Mouse (Mus musculus): ENCODE results near the gene Gnai3.

Gene Gnai3

DNA sequence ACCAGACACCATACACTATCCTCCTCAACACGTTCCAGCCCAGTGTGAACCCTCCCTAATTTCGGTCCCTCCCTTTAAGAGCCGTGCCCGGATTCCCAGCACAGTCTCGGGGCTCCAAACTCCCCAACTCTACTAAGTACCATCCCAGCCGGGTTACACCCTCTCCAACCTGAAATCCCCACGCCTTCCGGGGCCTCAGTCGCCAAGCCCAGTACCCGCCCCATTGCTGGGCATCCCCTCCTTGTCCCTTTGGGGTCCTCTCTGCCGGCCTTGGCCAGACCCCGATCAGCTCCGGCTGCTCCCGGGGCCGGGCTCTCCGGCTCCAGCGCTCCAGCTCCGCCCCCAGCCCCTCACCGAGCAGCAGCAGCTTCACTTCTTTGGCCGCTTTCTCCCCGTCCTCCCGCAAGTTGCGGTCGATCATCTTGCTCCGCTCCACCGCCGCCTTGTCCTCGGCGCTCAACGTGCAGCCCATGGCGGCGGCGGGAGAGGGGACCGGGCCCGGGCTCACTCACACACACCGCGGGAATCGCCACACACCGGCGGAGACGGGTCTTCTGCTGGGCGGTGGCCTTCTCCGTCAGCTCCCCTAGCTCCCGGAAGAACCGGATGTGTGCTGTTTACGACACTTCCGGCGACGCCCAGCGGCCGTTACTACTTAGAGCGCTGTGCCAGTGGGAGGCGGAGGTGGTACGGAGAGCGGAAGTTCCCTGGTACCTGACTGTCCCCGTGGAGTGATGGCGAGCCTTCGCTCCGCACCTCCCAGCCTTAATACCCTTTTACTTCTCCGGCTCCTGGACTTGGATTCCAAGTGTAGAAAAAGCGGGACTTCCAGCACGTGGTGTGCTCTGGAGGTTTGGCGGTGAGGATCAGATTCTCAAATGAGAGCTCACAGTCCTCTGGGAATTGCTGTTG is at the start of gene Gnai3:
TSS of gene Gnai3 (minus strand) at position 613 of the 912 bp plus-strand sequence.
- DNase-seq = peak; percentile 83

DNA sequence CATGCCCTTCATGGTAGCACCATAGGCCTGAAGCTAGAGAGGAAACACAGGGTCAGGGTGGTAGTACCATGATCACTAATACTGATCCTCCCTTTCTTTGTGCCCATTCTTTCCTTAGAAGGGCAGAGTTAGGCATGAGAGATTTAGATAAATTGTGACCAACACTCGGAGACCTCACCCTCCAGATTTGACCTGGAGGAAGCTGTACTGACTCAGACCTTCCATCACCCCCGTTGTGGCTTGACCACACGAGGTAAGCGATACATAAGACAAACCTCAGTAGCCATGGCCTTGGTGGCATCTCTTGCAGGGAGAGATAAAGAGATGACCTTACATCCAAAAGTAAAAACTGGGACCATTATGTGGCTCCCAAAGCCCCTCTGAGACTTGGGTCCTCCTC is 49.3 kb upstream of the Gnai3 start:
- no peak for DNase-seq

DNA sequence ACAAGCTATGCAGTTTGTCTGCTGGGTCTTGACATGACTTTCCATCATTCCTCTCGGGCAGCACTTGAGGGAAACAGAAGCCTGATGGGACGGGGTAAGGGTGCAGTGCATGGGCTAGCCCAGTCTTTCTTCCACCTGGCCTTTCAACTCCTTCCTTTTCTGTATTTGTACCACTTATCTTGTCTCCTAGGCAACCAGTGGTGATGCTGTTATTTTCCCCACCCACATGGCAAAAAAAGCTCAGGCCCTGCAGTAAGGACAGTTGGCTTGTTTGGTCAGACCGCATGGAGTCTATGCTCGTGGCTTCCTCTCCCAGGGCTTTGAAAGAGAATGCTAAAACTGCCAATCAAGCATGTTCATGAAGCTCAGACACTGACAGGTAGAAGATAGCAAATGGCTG is 47.7 kb upstream of the Gnai3 start:
- DNase-seq = no peak

DNA sequence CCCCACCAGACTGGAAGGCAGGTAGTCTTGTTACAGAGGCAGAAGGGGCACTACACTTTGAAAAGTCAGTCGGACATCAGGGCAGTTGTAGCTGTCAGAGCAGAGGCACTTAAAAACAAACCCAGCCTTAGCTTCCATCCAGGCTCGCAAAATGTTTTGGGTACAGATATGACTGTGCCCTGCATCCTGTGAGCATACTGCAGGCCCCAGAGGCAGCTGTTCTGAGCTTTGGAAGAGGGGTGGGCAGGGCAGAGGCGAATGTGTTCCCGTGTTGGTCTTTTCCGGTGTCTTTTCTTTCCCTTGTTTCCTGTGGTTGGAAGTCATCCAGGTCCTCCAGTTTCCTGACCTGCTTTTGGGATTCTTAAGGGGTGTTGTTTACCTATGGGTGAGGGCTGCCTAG is 44.0 kb upstream of the Gnai3 start:
- no peak for DNase-seq

DNA sequence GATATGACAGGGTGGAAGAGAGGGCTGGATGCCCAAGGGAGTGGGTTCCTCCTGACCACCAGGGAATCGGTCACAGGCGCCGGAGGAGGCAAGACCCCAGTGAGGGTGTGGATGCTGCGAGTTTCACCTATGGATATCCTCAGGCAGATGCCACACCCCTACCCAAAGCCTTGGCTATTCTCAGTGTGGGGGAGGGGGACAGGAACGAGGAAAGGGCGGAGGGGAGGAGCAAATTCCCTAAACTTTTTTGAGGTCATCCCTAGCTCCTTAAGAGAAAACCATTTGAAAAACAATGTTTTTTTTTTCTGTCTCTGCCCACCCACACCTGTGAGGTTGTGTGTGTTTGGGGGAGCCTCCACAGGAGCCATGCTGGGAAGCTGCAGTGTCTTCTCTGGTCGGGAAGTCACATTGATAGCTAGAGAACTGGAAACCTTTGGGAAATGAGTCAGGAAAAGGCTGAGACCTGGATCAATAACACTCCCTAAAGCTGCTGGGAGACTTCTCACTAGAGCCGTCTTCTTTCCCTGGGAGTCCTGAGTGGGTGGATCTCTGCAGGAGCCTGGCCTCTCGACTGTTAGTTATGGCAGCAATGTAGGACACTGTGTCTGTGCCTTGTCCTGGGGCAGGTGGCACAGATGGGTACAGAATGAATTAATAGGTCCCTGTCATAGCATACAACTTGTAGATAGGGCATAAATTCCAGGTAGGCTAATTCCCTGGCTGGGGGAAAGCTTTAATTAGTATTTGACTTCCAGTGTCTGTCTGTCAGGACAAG is 43.0 kb upstream of the Gnai3 start:
- no peak for DNase-seq

DNA sequence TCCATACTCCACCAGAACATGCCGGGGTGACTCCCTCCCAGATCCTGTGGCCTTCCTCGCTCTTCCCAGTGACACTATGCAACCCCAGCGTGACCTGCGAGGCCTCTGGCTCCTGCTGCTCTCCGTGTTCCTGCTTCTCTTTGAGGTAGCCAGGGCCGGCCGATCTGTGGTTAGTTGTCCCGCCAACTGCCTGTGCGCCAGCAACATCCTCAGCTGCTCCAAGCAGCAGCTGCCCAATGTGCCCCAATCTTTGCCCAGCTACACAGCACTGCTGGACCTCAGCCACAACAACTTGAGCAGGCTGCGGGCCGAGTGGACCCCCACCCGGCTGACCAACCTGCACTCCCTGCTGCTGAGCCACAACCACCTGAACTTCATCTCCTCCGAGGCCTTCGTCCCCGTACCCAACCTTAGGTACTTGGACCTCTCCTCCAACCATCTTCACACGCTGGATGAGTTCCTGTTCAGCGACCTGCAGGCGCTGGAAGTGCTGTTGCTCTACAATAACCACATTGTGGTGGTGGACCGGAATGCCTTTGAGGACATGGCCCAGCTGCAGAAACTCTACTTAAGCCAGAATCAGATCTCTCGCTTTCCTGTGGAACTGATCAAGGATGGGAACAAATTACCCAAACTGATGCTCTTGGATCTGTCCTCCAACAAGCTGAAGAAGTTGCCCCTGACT is 41.3 kb upstream of the Gnai3 start:
- DNase-seq = no peak

DNA sequence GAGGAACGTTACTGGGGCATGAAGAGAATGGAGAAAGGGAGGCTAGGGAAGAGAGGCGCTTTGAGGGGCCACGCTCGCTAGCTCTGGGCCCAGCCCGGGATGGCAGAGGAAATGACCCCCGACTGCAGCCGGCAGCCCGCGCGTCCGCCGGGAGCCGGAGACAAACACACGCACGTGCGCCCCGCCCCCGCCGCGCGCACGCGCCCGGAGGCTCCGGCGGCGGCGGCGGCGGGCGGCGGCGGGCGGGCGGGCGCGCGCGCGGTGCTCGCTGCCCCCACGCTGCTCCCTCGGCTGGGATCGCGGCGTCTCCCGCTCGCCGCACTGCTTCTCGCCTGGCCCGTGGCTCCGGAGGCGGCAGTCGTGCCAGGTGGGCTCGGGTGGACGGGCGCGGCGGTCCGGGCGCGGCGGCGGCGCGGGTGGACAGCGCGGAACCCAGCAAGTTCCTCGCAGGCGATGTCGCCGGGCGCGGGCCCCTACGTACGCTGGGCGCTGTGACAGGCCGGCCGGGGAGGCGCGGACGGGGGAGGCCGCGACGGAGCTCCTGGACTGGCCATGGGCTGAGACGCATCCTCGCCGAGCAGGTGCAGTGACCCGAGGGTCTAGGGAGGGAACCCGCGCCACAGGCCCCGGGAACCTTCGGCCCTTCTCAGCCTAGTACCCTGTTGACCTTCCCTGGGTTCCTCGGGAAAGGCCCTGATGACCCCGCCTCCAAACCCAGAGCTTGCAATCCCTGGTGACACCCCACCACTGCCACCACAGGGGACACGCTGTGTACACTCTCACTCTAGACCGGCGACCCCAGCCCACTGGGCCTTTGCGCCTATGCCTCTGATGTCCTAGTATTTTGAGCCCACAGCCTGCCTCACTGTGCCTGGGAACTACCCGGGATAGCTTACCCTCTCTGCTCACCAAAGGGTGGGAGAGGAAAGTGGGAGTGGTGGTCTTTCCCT is 40.4 kb upstream of the Gnai3 start, which contains the start of gene Amigo1:
TSS of gene Amigo1 (plus strand) at position 238 of the 950 bp plus-strand sequence.
- DNase-seq = no peak

DNA sequence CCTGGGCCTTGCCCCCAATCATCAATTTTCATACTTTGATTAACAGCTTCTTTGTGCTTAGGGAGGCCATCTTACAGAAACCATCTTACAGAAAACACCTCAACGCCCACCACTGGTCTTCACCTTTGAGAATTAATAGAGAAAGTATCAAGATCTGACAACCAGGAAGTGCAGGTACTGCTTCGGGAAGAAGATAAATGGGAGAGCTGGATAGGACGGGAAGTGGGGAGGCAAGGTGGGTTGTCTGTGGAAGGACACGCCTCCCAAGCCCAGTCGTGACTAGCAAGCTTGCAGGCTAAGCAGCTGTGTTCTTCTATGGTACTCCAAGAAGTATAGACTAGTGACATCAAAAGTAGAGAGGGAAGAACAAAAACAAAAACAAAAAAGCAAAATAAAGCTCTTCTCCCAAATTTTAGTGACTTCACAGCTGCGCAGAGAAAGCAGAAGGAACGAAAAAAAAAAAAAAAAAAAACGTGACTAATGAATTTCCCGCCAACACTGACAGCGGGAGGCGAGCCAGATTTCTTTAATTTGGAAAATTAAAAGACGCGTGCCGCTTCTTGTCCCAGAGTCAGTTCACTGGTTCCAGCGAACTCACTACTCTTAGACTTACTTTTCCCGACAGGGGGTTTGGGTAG is 39.6 kb upstream of the Gnai3 start:
- DNase-seq = no peak

DNA sequence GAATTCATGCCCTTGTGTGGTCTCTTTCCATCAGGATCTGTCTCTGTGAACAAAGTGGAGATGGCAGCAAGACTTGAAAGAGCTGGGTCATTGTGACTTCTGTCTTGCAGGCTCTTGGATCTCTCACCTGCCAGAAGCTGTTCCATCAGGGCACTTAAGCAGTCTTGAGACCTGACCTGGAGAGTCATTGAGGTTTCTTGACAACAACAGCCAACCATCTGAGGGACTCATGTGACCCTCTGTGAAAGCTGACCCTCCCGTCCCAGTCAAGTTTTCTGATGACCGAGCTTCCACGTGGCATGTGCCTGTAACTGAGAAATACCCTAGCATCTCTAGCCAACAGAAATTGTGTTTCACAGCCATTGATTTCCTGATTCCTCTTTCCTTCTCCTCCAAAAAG is 38.8 kb upstream of the Gnai3 start:
- no peak for DNase-seq

DNA sequence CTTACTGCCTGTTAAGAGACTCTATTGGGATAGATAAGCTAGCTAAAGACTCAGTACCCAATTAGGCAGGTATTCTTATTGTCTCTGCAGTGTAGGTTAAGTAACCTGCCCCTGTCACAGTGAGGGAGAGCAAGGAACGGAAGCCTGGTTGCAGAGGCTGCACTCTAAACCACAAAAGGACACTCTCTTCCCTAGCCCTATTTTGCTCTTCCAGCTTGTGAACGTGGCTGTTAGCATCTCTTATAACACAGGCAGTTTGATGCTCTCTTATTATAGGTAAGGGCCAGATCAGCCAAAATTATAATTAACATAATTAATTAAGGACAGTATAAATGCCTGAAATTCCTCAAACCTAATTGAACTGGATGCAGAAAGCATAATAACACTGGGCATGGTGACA is 34.6 kb upstream of the Gnai3 start:
- DNase-seq = no peak

DNA sequence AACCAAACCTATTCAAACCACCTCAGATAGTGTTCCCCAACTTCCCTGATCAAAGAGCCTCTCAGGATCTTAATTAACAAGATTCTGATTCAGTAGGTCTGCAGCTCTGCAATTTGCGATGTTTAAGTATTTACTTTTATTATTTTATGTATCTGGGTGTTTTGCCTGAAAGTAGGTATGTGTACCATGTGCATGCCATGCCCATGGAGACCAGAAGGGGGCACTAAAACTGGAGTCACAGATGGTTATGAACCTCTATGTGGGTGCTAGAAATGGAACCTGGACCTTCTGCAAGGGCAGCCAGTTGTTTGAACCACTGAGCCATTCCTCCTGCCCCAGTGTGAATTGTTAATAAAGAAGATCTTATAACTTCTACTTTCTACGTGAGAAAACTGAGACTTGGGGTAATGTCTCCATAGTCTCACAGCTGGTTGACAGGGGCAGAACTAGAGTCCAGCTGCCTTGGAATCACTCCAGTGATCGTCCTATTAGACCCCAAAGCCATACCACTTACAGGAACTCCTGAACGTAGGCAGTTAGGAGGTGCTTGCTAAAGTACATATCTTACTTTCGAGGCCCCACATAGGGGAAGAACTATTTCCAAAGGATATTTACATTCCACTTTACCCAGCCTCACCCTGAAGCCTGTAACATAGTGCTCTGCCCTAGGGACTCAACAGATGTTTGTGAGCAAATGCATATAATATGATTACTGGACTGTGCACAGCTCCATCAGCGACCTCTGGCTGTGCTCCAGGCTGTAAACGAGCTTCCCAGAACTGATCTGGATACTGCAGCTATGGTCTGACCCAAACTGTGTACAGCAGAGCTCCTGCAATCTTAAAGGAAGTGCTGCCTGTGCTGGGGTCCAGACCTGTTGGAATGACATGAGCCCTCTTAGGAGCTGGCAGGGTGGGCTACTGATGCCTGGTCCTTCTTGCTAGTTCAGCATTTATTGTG is 33.1 kb upstream of the Gnai3 start:
- DNase-seq = no peak

DNA sequence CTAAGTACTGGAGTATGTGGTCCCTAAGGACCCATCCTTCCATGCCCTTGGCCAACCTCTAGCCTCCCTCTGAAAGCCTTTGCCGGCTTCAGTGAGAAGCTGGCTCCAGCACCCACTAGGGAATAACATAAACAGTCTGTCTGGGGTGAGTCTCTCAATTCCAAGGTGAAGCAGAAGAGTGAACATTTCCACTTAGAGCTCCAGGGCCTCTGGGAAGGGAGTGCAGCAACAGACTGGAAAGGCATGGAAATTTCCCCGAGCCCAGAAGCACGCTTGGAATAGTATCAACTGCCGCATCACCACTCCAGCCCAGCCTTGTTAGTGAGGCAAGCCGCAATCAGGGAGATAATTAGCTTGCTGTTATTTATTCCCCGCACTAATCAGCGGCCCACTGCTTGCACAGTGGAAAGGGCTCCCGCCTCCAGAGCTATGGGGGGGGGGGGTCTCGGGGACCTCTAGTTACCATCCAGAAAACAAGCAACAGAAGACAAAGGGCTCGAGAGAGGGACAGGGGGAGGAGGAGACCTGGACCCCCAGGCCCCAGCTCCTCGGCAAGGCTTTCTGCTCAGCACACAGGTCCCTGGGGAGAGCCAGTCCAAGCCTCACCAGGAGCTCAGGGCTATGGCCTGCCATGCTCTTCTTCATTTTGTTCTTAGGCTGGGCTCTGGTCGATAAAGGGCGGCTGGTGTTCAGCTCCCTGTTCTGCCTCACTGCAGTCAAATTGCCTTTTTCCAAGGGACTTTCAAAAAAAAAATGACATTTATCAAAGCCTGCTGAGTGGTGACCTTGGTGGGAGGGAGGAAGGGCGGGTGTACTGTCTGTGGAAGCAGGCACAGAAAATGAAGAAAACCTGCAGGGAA is 29.0 kb upstream of the Gnai3 start:
- DNase-seq = no peak

DNA sequence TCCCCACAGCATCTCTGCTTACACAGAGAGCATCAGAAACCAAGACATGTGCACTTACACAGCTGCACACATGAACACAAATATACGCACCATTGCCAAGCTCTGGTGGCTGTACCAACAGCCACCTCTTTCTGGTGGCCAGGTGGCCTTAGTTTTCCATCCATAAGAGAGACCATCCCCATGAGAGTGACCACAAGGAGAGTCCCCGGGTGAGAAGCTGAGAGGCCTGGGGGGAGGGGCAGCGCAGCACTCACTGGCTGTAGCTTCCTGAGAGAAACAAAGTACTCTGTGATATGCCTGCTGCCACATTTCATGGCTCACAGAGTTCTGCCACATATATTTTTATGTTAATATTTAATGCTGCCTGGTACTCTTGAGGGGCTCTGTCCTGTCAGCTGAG is 23.3 kb upstream of the Gnai3 start:
- DNase-seq = no peak

DNA sequence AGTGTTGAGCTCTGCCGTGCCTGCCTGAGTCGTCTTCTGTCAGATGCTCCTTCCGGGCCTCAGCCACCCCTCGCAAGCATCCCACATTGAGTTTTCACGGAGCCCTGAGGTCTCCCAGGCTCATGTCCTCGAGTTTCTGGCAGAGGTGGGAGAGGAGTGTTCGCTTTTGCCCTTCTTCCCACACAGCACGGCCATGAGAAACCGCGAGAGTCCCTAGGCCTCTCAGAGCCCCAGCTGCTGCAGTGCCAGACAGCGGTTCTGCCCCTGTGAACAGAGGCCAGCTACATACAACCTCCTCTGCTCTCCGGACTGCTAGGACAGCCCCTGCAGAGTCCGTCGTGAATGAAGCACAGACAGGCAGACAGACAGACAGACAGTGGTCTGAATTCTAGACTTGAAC is 21.6 kb upstream of the Gnai3 start:
- DNase-seq = no peak

DNA sequence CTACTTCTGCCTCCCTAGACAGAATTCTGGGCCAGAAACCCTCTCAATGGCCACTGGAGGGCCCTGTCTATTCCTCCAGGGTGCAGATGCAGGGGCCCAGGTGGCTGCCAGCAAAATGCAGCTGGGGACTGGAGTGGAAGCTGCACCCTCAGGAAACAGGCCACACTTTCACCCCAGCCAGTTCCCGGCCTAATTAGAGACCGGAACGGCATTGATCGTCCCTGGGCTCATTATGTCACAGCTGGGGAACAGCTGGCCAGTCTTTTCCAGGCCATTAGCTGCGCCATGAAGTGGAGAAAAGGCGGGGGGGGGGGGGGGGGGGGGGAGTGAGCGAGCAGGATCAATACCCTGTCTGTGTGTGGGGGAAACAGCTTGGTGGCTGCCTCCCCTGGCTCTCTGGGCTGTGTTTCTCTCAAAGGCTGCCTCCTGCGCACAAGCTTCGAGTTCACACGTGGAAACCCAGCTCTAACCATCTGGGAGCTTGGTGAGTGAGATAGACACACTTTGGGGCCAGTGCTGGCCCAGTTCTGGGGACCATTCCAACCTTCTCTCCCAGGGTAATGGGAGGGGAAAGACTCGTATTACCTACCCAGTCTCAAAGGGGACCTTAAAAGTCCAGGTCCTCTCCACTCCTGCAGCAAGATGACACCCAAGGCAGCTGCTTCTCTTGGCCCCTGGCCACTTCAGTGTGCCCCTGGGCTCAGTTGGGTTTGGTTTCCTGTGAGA is 20.7 kb upstream of the Gnai3 start:
- no peak for DNase-seq

DNA sequence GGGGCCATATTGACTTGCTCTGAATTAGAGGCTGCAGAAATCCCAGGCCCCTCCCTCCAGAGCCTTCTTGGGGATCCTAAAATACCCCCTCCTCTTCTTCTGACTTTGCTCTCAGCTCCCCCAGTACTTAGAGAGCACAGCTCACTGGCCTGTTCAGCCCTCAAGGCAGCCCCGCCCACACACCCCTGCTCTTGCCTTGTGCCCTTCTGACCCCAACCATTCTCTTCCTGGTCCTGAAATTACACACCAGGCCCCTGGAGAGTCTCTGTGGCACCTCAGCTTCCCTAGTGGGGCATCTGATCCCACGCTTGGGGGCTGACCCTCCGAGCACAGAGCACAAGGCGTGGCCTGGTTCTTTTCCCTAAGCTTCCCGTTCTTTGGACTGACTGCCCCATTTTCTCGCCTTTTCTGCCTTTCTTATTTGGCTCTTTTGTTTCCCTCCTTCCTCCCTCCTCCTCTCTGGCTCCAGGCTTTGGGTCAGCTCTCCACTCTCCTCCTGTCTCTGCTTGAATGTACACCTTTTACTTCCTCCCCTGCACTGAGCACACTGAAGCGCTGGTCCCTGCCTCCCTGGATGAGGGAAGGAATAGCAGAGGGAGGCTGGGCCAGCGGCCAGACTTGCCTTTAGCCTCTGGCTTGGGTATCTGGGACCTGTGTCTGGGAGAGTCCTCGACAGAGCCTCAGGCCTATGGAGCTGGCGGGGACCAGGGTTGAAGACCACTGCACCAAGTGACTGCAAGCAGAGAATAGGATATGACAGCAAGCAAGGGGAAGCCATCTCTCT is 19.8 kb upstream of the Gnai3 start:
- DNase-seq = no peak

DNA sequence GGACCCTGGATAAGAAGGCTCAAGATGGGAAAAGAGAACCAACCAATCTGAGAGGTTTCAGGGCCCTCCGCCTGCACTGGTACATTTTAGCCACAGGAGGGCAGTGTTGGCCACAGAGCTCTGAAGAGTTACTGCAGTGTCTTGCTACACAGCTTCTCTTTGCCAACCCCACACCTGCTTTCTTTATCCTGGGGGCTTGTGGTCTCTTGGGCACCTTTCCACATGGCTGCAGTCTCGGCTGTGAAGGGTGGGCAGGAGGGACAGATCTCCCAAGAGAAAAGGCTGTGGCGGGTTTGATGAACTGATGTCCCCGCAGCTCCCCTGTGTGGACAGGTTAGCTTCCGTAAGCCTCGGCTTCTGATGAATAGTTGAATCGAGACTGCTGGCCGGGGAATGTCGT is 18.9 kb upstream of the Gnai3 start:
- DNase-seq = peak; percentile 81

DNA sequence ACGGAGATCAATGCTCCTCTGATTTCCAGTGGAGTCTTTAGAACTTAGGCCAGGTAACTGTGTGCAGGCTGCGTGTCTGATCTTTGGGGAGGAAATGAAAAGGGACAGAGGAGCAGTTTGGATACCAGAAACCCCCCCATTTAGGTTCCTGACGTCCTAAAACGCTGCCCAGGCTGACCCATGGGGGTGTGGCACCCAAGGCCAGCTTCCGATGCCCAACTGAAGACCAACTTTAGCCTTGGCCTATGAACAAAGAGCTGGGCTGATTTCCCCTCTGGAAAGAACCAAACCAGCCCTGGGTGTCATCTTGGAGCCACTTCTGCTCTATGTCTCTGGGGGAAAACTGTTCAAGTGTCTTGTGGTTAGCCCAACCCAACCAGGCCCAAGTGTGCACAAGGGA is 18.1 kb upstream of the Gnai3 start:
- DNase-seq = no peak

Measured in cerebellum, adult 11 months (tissue).